Mouse (Mus musculus) cerebellum, postnatal 10 days (tissue): Measurements from ENCODE around the gene Ankrd28.
A peak's percentile ranks its signal among the peaks of the same experiment; 100 is the strongest.
"Not testable (repeated sequence)": the region's sequence is repeated elsewhere in the genome, so short reads cannot be mapped to it uniquely, and the experiment has no call there.

Experiments
- DNase-seq, 2 experiments: peaks; one replicate each; pipeline ENCODE4 v3.0.0; 2021; ENCODE audit warnings: mixed read lengths in 2 of 2

The Ankrd28 gene

GRCm38 (mm10) chr14:31830571-31831369 lies at the start of gene Ankrd28:
TSS of gene Ankrd28 (minus strand) at chr14:31830651.
- peak; percentile 97 to 98 for DNase-seq

- DNase-seq, result no peak
Observed at GRCm38 (mm10) chr14:31879456-31879855, 49.0 kb upstream of the Ankrd28 start.

- DNase-seq, result no peak
Observed at GRCm38 (mm10) chr14:31872130-31872529, 41.7 kb upstream of the Ankrd28 start.

- no peak for DNase-seq
Observed at GRCm38 (mm10) chr14:31870436-31870835, 40.0 kb upstream of the Ankrd28 start.

GRCm38 (mm10) chr14:31868591-31868990 lies 38.1 kb upstream of the Ankrd28 start:
- DNase-seq, result no peak

- not testable (repeated sequence) for DNase-seq
Observed at GRCm38 (mm10) chr14:31866366-31866765, 35.9 kb upstream of the Ankrd28 start.

GRCm38 (mm10) chr14:31858679-31859078 lies 28.2 kb upstream of the Ankrd28 start:
- DNase-seq, result no peak

GRCm38 (mm10) chr14:31857096-31857975 lies 26.9 kb upstream of the Ankrd28 start:
- DNase-seq, result no peak

GRCm38 (mm10) chr14:31856007-31856406 lies 25.6 kb upstream of the Ankrd28 start:
- no peak for DNase-seq

GRCm38 (mm10) chr14:31854667-31855066 lies 24.2 kb upstream of the Ankrd28 start:
- peak; percentile 66 to 71 for DNase-seq

GRCm38 (mm10) chr14:31843571-31843970 lies 13.1 kb upstream of the Ankrd28 start:
- peak in 1 of 2 experiments; percentile 18 for DNase-seq

- DNase-seq, result peak in 1 of 2 experiments; percentile 7
Observed at GRCm38 (mm10) chr14:31832022-31832421, 1.6 kb upstream of the Ankrd28 start.

- peak; percentile 54 to 64 for DNase-seq
Observed at GRCm38 (mm10) chr14:31831370-31831712, 890 bp upstream of the Ankrd28 start.

GRCm38 (mm10) chr14:31829761-31830562 lies 489 bp downstream of the Ankrd28 start:
- peak; percentile 67 to 73 for DNase-seq

GRCm38 (mm10) chr14:31827221-31827620 lies 3.2 kb downstream of the Ankrd28 start:
- no peak for DNase-seq

- DNase-seq, result no peak
Observed at GRCm38 (mm10) chr14:31809942-31810341, 20.5 kb downstream of the Ankrd28 start.

GRCm38 (mm10) chr14:31803791-31804190 lies 26.7 kb downstream of the Ankrd28 start:
- no peak for DNase-seq

GRCm38 (mm10) chr14:31800976-31801375 lies 29.5 kb downstream of the Ankrd28 start:
- no peak for DNase-seq

GRCm38 (mm10) chr14:31800446-31800845 lies 30.0 kb downstream of the Ankrd28 start:
- DNase-seq, result no peak

GRCm38 (mm10) chr14:31798937-31799336 lies 31.5 kb downstream of the Ankrd28 start:
- no peak for DNase-seq

- DNase-seq, result no peak
Observed at GRCm38 (mm10) chr14:31795535-31795934, 34.9 kb downstream of the Ankrd28 start.

- no peak for DNase-seq
Observed at GRCm38 (mm10) chr14:31794776-31795126, 35.7 kb downstream of the Ankrd28 start.
